Mouse (Mus musculus): Measurements from ENCODE around the gene Kdm4a.

GRCm38 (mm10) chr4:118148317-118148687 lies 31.5 kb downstream of the Kdm4a start:
- no peak for TF ChIP-seq TAL1 (IDR thresholded peaks at IDR 0.05; ENCODE audit: low read length)
- no peak for TF ChIP-seq GATA1 (IDR thresholded peaks at IDR 0.05; ENCODE audit: low read length)

All from erythroblast, embryonic 14.5 days (primary cell).